Mouse (Mus musculus): ENCODE measurements around the gene Cfap221.

GRCm38 (mm10) chr1:120038594-120038993 is 41.6 kb upstream of the Cfap221 start:
- TF ChIP-seq RAD21 (IDR thresholded peaks at IDR 0.05; ENCODE audit: low read depth, low read length), result no peak
- TF ChIP-seq GABPA (IDR thresholded peaks at IDR 0.05; ENCODE audit: insufficient replicate concordance, low read depth, low read length), result no peak
- TF ChIP-seq NRF1 (IDR thresholded peaks at IDR 0.05; ENCODE audit: low read depth, low read length), result no peak
- TF ChIP-seq CHD1 (IDR thresholded peaks at IDR 0.05; ENCODE audit: low read depth, low read length), result no peak
- no peak for TF ChIP-seq RCOR1 (conservative IDR thresholded peaks at IDR 0.05; ENCODE audit: low read depth, low read length)
- no peak for TF ChIP-seq MEF2A (IDR thresholded peaks at IDR 0.05; ENCODE audit: borderline replicate concordance, low read depth, low read length)
- TF ChIP-seq CTCF (conservative IDR thresholded peaks at IDR 0.05 in 1 of 2, IDR thresholded peaks at IDR 0.05 in 1 of 2; ENCODE audit: low read depth in 2 of 2, low read length in 2 of 2), result no peak
- TF ChIP-seq NELFE (IDR thresholded peaks at IDR 0.05; ENCODE audit: low read depth, low read length), result no peak
- TF ChIP-seq ETS1 (conservative IDR thresholded peaks at IDR 0.05; ENCODE audit: low read depth, low read length), result no peak
- no peak for TF ChIP-seq POLR2A (IDR thresholded peaks at IDR 0.05; ENCODE audit: low read depth, low read length)
- no peak for TF ChIP-seq MAFK (IDR thresholded peaks at IDR 0.05; ENCODE audit: insufficient replicate concordance, low read length)
- no peak for TF ChIP-seq USF1 (IDR thresholded peaks at IDR 0.05; ENCODE audit: low read depth, low read length)
- TF ChIP-seq USF2 (conservative IDR thresholded peaks at IDR 0.05; ENCODE audit: low read depth, low read length), result no peak
- TF ChIP-seq ZC3H11A (IDR thresholded peaks at IDR 0.05; ENCODE audit: low read depth, low read length), result no peak

Measured in CH12.LX (cell line).